Comparison of ENCODE assay signal across 10 mouse cellular contexts in genomic region chr6:72601732-72602131, GRCm38 (mm10). TPM values are rescaled to one million over a fixed set of nuclear protein-coding genes. Genes with fewer than 3 reads are reported as not detected.
DNase-seq lines count a peak whose midpoint lies in the region; ATAC-seq lines count a peak whose summit lies in the region.
"Had no signal": no experiment of that assay in that cellular context is flagged by ENCODE, and none has a peak within 500 bp of the region (broad histone marks: within the 10 kb centered on the region; RNA-seq: fewer than 3 reads in every experiment).

No protein-coding gene starts in this region.

- no peak overlapping the region for H3K4me3 ChIP-seq in intestine, embryonic 14.5 days (ENCODE audit: low read depth, low read length)
- no peak overlapping the region for H3K4me3 ChIP-seq in intestine, embryonic 15.5 days (replicated peaks)
- H3K4me3 ChIP-seq: embryonic facial prominence, embryonic 12.5 days; neural tube, embryonic 13.5 days had no signal

- no peak overlapping the region for H3K9ac ChIP-seq in intestine, embryonic 14.5 days (ENCODE audit: low read length)
- no peak overlapping the region for H3K9ac ChIP-seq in intestine, embryonic 15.5 days
- H3K9ac ChIP-seq: embryonic facial prominence, embryonic 12.5 days; neural tube, embryonic 13.5 days had no signal

- H3K4me2 ChIP-seq in intestine, embryonic 14.5 days (ENCODE audit: low read length) = no peak overlapping the region
- no peak overlapping the region for H3K4me2 ChIP-seq in intestine, embryonic 15.5 days (replicated peaks)
- H3K4me2 ChIP-seq: embryonic facial prominence, embryonic 12.5 days; neural tube, embryonic 13.5 days had no signal

- WGBS in intestine, embryonic 14.5 days = 21% methylated on average over 1 of the region's 1 CpGs
- WGBS in intestine, embryonic 15.5 days = 18% methylated on average over 1 of the region's 1 CpGs

- H3K4me1 ChIP-seq in intestine, embryonic 14.5 days (replicated peaks; ENCODE audit: control insufficient read depth, insufficient read depth, low read length) = peaks cover 11% of the 10 kb centered on the region
- peaks cover 4% of the 10 kb centered on the region; the same call in 1 of the 2 replicates for H3K4me1 ChIP-seq in intestine, embryonic 15.5 days (replicated peaks)

- peak; percentile 90 for DNase-seq in intestine, embryonic 14.5 days (ENCODE audit: low spot score)
- DNase-seq in adrenal gland, adult (ENCODE audit: inconsistent age in 2 of 2, low spot score in 1 of 2) = peak; percentile 85 to 96
- peak; percentile 84 for DNase-seq in embryo, embryonic 10.5 days (ENCODE audit: low spot score)
- DNase-seq in heart, adult 8-10 months (ENCODE audit: low spot score) = peak; percentile 84
- DNase-seq in layer of hippocampus, postnatal 25 days (ENCODE audit: extremely low spot score in 1 of 2, low spot score in 1 of 2) = peak; percentile 43 to 85
- DNase-seq in mesoderm, embryonic 11.5 days (ENCODE audit: low read depth, low spot score) = peak; percentile 75
- peak; percentile 75 to 79 for DNase-seq in spleen, postnatal 36 days (ENCODE audit: low spot score in 2 of 2)

- H3K9me3 ChIP-seq in intestine, embryonic 14.5 days (ENCODE audit: control insufficient read depth, low read length) = no peaks in the 10 kb centered on the region
- no peaks in the 10 kb centered on the region for H3K9me3 ChIP-seq in intestine, embryonic 15.5 days
- H3K9me3 ChIP-seq: embryonic facial prominence, embryonic 12.5 days; neural tube, embryonic 13.5 days had no signal

- no peaks in the 10 kb centered on the region for H3K27me3 ChIP-seq in intestine, embryonic 14.5 days (replicated peaks; ENCODE audit: control insufficient read depth, insufficient read depth, low read length)
- no peaks in the 10 kb centered on the region for H3K27me3 ChIP-seq in intestine, embryonic 15.5 days (replicated peaks)
- H3K27me3 ChIP-seq: embryonic facial prominence, embryonic 12.5 days; neural tube, embryonic 13.5 days had no signal

- peaks cover 20% of the 10 kb centered on the region for H3K36me3 ChIP-seq in intestine, embryonic 14.5 days (ENCODE audit: control insufficient read depth, insufficient read depth, low read length)
- peaks cover 9% of the 10 kb centered on the region for H3K36me3 ChIP-seq in intestine, embryonic 15.5 days

- ATAC-seq in intestine, embryonic 14.5 days (replicated peaks; ENCODE audit: low FRiP score, low TSS enrichment, low read depth) = no peak
- ATAC-seq in intestine, embryonic 15.5 days = no peak

- H3K27ac ChIP-seq in intestine, embryonic 14.5 days (ENCODE audit: low read depth) = no peak overlapping the region
- no peak overlapping the region for H3K27ac ChIP-seq in intestine, embryonic 15.5 days
- H3K27ac ChIP-seq: embryonic facial prominence, embryonic 12.5 days; neural tube, embryonic 13.5 days had no signal

RNA-seq across cellular contexts. Expression of gene Retsat, which starts 3.5 kb away (rescaled TPM):
- 20.7 and 21.3 TPM in 2 replicates for polyA plus RNA-seq in intestine, embryonic 14.5 days (2014; fragmentation: Nextera tagmentation; extraction: Ambion mirVana)
- 29.7 and 31.6 TPM in 2 replicates for polyA plus RNA-seq in intestine, embryonic 15.5 days (2015; fragmentation: Nextera tagmentation; extraction: Ambion mirVana)
- total RNA-seq in heart, adult 8-10 months (2022) = 100 to 1,000 TPM; 170 to 247 (median 189) TPM
- 10 to 100 TPM; 57.8 to 58.7 TPM for total RNA-seq in layer of hippocampus, postnatal 25 days (2021)

RNA-seq across cellular contexts. Expression of gene Elmod3, which starts 3.5 kb away (rescaled TPM):
- polyA plus RNA-seq in intestine, embryonic 14.5 days (2014; fragmentation: Nextera tagmentation; extraction: Ambion mirVana) = 14.2 and 15.1 TPM in 2 replicates
- 13.9 and 14.3 TPM in 2 replicates for polyA plus RNA-seq in intestine, embryonic 15.5 days (2015; fragmentation: Nextera tagmentation; extraction: Ambion mirVana)
- 10 to 100 TPM; 12.1 to 16.4 (median 14.5) TPM for total RNA-seq in heart, adult 8-10 months (2022)
- total RNA-seq in layer of hippocampus, postnatal 25 days (2021) = 10 to 100 TPM; 22.0 to 23.4 TPM

RNA-seq across cellular contexts. Expression of gene Tgoln1, which starts 15.1 kb away (rescaled TPM):
- 37.6 and 40.8 TPM in 2 replicates for polyA plus RNA-seq in intestine, embryonic 14.5 days (2014; fragmentation: Nextera tagmentation; extraction: Ambion mirVana)
- polyA plus RNA-seq in intestine, embryonic 15.5 days (2015; fragmentation: Nextera tagmentation; extraction: Ambion mirVana) = 42.2 and 43.3 TPM in 2 replicates
- total RNA-seq in heart, adult 8-10 months (2022) = 10 to 100 TPM; 63.6 to 67.4 (median 65.5) TPM
- total RNA-seq in layer of hippocampus, postnatal 25 days (2021) = 10 to 100 TPM; 80.3 to 85.0 TPM

RNA-seq across cellular contexts. Expression of gene Capg, which starts 57.5 kb away (rescaled TPM):
- polyA plus RNA-seq in intestine, embryonic 14.5 days (2014; fragmentation: Nextera tagmentation; extraction: Ambion mirVana) = 36.7 and 37.9 TPM in 2 replicates
- polyA plus RNA-seq in intestine, embryonic 15.5 days (2015; fragmentation: Nextera tagmentation; extraction: Ambion mirVana) = 33.5 and 36.0 TPM in 2 replicates
- total RNA-seq in heart, adult 8-10 months (2022) = 10 to 100 TPM in 1 of 4 experiments, 1 to 10 TPM in 3; 7.5 to 11.8 (median 9.2) TPM
- 1 to 10 TPM; 3.5 to 4.0 TPM for total RNA-seq in layer of hippocampus, postnatal 25 days (2021)
